Mouse (Mus musculus) kidney, postnatal 4 days (tissue): Measurements from ENCODE around the gene Slc2a5.

Experiments
- DNase-seq, 2 experiments: peaks; one replicate each; pipeline ENCODE4 v3.0.0; 2021; ENCODE audit warnings: mixed read lengths in 2 of 2

Slc2a5 gene

DNA sequence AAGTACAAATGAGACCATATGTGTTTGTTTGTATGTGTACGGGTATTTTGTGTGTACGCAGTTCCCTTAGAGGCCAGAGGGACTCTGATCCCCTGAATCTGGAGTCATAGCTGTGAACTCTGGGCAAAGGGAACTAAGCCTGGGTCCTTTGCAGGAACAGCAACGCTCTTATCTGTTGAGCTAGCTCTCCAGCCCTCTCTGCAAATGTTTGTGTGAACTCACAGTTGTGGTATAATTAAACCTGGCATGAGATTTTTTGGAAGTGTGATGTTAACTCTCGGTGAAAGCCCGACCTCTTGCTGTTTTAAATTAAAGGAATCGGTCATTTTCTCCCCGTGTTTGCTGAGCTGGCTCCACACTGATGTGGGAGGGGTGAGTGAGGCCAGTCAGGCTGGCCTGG, 13.4 kb upstream of the Slc2a5 start:
- DNase-seq = no peak

DNA sequence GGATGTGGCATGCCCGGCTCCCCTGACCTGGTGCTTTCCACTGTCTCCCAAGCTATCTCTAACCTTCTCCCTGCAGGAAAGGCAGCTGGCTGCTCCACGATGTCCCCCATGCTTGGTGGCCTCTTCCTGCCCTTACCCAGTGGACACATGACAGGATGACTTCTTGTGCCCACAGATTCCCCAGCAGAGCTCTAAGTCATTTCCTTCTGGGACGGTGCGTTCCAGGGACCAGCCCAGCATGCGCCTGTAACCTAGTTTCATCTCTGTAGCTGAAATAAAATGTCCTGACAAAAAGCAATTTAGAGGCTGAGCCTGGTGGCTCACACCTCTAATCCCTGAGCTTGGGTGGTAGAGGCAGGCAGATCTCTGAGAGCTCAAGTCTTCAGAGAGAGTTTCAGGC, 12.4 kb upstream of the Slc2a5 start:
- no peak for DNase-seq

GRCm38 (mm10) chr4:150109636-150110035, 9.4 kb upstream of the Slc2a5 start:
- DNase-seq = no peak

GRCm38 (mm10) chr4:150110373-150110772, 8.7 kb upstream of the Slc2a5 start:
- DNase-seq = no peak

DNA sequence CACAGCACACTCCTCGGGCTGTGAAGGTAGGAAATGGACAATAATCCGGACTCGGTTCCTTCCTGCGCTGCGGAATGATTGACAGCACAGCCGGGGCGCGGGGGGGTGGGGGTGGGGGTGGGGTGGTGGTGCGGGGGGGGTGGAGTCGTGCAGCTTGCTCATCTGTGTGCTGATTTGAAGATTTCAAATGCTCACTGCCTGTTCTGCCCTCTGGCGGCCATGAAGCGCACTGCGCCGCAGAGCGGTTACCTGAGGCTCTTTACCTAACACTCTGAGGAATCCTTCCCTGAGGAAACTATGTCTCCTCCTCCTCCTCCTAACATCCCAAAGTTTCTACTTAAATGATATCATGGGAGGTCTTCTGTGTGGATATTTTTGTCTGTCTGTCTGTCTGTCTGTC, 6.2 kb upstream of the Slc2a5 start:
- peak; percentile 85 to 88 for DNase-seq

DNA sequence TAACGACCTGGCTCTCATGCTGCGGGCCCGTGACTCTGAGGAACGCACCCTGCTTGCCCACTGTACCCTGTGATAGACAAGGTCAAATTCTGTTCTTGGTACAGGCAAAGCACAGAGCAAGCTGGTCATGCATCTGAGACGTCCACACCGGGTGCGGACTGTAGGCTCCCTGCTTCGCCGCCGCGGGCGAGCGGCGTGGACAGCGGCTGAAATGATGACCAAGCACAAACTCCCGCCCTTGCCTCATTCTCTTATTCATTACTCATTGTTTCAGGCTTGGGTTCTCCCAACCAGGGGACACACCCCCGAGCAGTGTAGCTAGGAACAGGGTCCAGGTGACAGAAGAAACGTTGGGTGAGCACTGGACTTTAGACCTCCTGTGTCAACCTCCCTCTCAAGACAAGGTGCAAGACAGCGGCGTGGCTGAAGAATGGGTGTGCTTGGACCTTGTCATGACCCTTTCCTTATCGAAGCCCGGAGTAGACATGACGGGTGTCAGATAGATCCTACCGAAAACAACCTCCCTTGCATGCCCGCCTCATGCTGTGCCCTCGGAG, 4.5 kb upstream of the Slc2a5 start:
- DNase-seq = peak in 1 of 2 experiments; percentile 58

- no peak for DNase-seq
Observed at GRCm38 (mm10) chr4:150117311-150117710, 1.8 kb upstream of the Slc2a5 start.

- no peak for DNase-seq
Observed at GRCm38 (mm10) chr4:150118163-150118562, 920 bp upstream of the Slc2a5 start.

GRCm38 (mm10) chr4:150119640-150120039, 557 bp downstream of the Slc2a5 start:
- peak; percentile 50 to 73 for DNase-seq

DNA sequence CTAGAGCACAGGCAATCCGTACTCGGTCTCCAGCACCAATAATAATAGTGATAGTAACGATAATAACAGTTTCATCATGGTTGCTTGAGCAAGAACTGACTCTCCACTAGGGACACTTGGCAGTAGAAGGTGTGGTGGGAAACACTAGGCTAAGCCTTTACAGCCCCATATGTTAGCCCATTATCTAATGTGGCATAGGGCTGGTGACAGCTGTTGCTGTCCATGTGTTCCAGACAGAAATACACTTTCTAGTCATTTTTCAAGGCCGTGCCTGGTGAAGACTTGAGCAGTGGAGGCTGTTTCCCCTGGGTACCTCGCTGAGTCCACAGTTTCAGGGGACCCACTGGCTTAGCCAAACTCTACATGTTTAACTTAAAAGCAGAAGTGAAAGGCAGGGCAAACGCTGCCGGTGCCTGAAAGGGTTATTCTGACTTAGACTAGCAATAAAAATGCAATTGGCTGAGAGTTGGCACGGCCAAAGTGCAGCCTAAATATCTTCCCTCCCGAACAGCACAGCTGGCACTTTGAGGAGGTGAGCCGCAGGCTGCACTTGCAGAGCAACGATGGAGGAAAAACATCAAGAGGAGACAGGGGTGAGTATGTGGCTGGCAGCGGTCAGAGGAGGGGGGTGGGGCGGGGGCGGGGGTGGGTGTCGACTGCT, 1.2 kb downstream of the Slc2a5 start:
- peak; percentile 33 to 67 for DNase-seq

GRCm38 (mm10) chr4:150121430-150121829, 2.3 kb downstream of the Slc2a5 start:
- no peak for DNase-seq

GRCm38 (mm10) chr4:150122476-150122875, 3.4 kb downstream of the Slc2a5 start:
- DNase-seq = no peak

DNA sequence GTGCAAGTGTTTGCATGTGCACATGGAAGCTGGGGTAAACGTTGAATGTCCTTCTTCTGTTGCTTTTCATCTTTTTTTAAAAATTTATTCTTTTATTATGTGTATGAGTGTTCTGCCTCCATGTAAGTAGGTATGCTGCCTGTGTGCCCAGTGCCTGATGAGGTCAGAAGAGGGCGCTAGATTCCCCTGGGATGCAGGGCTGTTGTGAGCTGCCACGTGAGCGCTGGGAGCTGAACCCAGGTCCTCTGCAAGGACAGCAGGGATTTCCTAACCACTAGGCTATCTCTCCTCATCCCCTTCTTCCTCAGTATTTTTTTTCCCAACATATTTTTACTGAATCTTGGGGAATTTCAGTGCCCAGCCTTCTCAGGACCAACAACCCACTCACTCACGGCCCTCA, 7.3 kb downstream of the Slc2a5 start:
- DNase-seq = no peak

DNA sequence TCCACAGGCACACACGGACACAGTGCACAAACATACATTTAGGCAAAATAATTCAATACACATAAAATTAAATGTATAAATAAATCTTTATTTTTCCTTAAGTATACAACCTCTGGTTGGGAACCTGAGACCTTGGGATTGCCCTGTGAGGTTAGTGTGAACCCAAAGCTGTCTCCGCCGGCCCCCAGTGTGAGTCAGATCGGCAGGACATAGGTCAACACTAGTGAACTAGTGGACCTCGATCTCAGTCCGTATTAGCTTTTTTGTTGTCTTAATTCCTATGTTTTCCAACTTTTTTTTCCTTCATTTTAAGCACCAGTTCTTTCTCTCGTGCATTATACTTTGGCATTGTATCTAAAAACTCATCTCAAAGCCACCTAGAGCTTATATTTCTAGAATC, 8.8 kb downstream of the Slc2a5 start:
- DNase-seq = no peak

GRCm38 (mm10) chr4:150128571-150128970, 9.5 kb downstream of the Slc2a5 start:
- DNase-seq = no peak

- DNase-seq = no peak
Observed at GRCm38 (mm10) chr4:150130661-150131060, 11.6 kb downstream of the Slc2a5 start.

DNA sequence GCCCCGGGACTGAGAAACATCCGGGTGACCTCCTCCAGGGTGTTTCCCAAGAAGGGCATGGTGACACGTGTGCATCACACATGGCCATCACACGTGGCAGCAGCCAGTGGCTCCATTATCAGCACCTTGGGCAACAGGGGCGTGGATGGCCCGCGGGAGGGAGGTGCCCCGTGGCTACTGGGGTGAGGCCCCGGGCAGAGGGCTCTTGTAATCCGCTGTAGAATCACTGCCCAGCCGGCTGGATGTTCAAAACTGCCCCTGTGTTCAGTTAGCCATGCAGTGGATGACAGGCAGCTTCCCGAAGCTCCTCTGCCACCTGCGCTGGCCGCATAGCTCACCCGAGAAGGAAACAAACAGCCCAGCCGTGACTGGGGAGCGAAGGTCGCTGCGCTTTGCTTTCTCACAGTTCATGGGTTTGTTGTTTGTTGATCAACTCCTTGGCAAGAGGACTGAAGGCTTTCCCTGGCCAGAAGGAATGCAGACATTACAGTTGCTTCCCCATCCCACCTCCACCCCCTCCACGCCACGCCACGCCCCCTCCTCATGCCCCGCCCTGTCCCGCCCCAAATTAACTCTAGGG, 13.7 kb downstream of the Slc2a5 start:
- DNase-seq = peak; percentile 76 to 87

- DNase-seq = no peak
Observed at GRCm38 (mm10) chr4:150135254-150135653, 16.2 kb downstream of the Slc2a5 start.

DNA sequence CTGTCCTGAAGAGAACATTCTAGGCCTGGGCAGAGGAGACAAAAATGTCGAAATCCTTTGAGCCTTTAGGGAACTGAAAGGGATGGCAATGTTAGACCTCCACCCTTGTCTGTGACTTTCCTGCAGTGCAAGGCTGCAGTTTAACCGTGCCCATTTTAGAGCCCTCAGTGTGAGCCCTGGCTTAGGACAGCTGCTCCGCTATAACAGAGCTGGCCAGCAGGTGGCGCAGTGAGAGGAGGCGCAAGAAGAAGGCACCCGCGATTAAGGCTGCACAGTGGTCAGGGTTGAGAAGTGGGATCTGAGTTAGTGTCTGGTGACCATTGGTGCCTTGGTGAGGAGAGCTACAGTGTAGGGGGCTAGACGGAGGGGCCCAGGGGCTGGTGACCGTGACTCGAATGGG, 17.6 kb downstream of the Slc2a5 start:
- peak; percentile 89 to 91 for DNase-seq

- no peak for DNase-seq
Observed at GRCm38 (mm10) chr4:150137368-150138083, 18.4 kb downstream of the Slc2a5 start.

DNA sequence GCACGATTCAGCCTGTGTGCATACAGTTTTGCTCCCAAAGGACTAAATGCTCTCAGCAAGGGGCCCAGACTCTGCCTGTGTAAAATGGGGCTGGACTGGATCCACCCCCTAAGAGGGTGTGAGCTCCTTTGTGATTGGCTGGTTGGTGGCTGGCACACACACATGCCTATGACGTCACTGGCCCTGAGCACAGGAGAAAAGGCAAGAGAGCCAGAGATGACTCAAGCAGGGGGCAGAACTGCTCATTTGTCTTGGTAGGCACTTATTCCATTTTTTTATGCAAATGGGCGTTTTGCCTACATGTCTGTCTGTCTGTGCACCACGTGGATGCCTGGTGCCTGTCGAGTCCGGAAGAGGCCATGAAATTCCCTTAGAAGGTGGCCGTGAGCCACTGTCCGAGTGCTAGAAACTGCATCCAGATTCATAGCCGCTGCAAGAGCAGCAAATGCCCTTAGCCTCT, 19.0 kb downstream of the Slc2a5 start:
- DNase-seq = peak; percentile 63 to 74

DNA sequence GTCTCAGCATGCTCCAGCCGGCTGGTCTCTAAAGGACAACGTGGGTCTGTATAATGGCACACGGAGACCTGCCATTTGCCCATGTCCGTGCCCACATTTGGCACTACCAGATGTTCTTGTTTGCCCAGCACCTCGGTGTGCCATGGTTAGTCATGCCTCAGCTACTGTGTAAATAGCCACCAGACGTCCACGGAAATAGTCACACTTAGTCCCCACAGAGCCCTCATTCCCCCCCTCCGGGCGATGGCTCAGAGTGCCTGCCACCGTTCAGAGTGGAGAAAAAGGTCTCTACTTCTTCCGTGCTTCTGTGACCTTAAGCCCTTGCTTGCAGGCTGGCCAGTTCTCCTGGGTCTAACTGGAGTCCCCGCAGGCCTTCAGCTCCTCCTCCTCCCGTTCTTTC, 20.0 kb downstream of the Slc2a5 start:
- no peak for DNase-seq

GRCm38 (mm10) chr4:150140346-150140745, 21.3 kb downstream of the Slc2a5 start:
- no peak for DNase-seq

DNA sequence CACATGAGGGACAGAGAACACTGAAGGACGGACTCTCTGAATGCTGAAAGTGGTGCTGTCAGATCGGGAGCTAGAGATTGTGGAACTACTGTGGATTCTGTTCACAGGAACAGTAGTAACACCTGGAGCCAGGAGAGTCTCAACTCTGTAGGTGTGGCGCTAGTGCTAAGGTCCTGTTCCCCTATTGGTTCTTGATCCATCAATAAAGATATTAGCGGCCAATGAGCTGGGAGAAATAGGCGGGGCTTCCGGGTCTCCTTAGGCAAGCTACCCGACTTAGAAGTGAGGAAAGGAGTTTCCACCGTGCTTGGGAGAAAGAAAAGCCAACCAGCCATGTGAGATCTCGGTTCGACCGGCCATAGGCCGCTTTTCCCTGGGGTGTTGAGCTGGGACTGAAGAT, 25.2 kb downstream of the Slc2a5 start:
- DNase-seq = no peak
